Mouse (Mus musculus): Measurements from ENCODE around the gene Dlg1. TPM values are rescaled to one million over a fixed set of nuclear protein-coding genes. Genes with fewer than 3 reads are reported as not detected.

The Dlg1 gene
- total and polyA plus RNA-seq, 2 experiments from 2014 or later: 7.5 to 17.9 TPM

DNA sequence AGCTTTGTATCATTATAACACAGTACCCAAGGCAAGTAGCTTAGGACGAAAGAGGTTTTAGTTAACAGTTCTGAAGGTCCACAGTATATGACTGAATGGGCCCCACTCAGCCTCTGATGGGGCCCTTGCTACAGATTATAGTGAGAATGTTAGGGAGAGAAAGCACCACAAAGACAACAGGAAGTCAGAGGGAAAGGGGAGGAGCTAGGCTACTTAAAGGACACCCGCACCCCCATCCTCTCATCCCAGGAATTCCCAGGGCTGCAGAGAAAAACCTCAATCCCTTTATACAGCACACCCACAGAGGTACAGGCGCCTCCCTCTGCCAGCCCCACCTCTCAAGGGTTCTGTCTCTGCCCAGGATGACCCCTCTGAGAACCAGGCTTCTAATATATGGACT lies 32.2 kb upstream of the Dlg1 start:
- ATAC-seq (ENCODE audit: insufficient read depth, low read depth) (no peak), DNase-seq (ENCODE audit: low spot score) (no peak)
- Histone ChIP-seq H3K27me3 (ENCODE audit: control insufficient read depth, insufficient read depth, low read length) (no peaks in the 10 kb centered on the region), H3K9me3 (replicated peaks; ENCODE audit: control insufficient read depth, low read length) (no peaks in the 10 kb centered on the region), H3K27ac (ENCODE audit: low read depth) (no peak overlapping the region), H3K4me3 (ENCODE audit: low read depth, low read length) (no peak overlapping the region), H3K4me2 (ENCODE audit: low read depth, low read length) (no peak overlapping the region), H3K9ac (replicated peaks; ENCODE audit: low read depth, low read length) (no peak overlapping the region), H3K36me3 (replicated peaks; ENCODE audit: control insufficient read depth, insufficient read depth, low read length) (no peaks in the 10 kb centered on the region), H3K4me1 (ENCODE audit: control insufficient read depth, insufficient read depth) (no peaks in the 10 kb centered on the region)
- 75% methylated on average over 3 of the region's 3 CpGs for WGBS
- TF ChIP-seq CTCF (IDR thresholded peaks at IDR 0.05; ENCODE audit: low read depth) (no peak), EP300 (IDR thresholded peaks at IDR 0.05; ENCODE audit: low read depth) (no peak)

DNA sequence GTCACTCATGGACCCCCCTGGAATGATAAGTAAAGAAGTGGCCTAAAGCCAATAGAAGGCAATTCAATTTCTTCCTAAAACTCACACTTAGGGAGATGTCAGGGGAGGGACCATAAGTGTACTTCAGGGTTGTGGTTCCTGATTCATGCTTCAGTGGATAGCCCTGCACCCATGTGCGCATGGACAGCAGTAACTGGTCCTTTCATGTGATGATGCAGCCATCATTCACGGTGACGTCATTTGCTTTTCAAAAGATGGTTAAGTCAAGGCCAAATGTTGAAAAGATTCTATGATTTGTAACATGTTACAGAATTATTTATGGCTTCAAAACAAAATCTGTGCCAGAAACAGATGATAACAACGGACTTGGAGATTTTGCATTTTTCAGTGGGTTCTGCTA lies 28.9 kb upstream of the Dlg1 start:
- Histone ChIP-seq H3K36me3 (replicated peaks; ENCODE audit: control insufficient read depth, insufficient read depth, low read length) (no peaks in the 10 kb centered on the region), H3K9me3 (replicated peaks; ENCODE audit: control insufficient read depth, low read length) (no peaks in the 10 kb centered on the region), H3K4me2 (ENCODE audit: low read depth, low read length) (no peak overlapping the region), H3K9ac (replicated peaks; ENCODE audit: low read depth, low read length) (no peak overlapping the region), H3K27ac (ENCODE audit: low read depth) (no peak overlapping the region), H3K27me3 (ENCODE audit: control insufficient read depth, insufficient read depth, low read length) (no peaks in the 10 kb centered on the region), H3K4me1 (ENCODE audit: control insufficient read depth, insufficient read depth) (no peaks in the 10 kb centered on the region), H3K4me3 (ENCODE audit: low read depth, low read length) (no peak overlapping the region)
- TF ChIP-seq CTCF (IDR thresholded peaks at IDR 0.05; ENCODE audit: low read depth) (no peak), EP300 (IDR thresholded peaks at IDR 0.05; ENCODE audit: low read depth) (no peak)
- ATAC-seq (ENCODE audit: insufficient read depth, low read depth) (no peak), DNase-seq (ENCODE audit: low spot score) (no peak)
- WGBS: 93% methylated on average over 4 of the region's 4 CpGs

DNA sequence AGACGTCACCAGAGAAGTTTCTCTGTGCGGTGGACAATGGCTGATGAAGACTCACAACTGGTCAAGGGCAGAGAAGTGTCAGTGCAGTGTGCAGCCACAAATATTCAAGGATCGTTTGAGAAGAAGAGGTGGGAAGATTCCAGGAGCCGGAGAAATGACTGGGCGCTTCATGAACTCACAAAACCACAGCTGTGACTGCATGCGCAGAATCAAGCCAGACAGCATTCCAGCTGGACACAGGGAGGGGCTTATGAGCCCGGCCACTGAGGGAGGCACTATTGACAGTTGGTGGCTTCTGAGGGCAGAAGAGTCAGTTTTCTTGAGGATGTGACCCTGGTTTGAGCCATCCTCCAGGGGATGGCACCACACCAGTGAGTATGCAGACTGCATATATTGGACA lies 24.9 kb upstream of the Dlg1 start:
- Histone ChIP-seq H3K9ac (replicated peaks; ENCODE audit: low read depth, low read length) (no peak overlapping the region), H3K36me3 (replicated peaks; ENCODE audit: control insufficient read depth, insufficient read depth, low read length) (no peaks in the 10 kb centered on the region), H3K27ac (ENCODE audit: low read depth) (no peak overlapping the region), H3K4me3 (ENCODE audit: low read depth, low read length) (no peak overlapping the region), H3K4me2 (ENCODE audit: low read depth, low read length) (peak overlapping the region; percentile 36; the same call in 1 of the 2 replicates), H3K9me3 (replicated peaks; ENCODE audit: control insufficient read depth, low read length) (no peaks in the 10 kb centered on the region), H3K4me1 (ENCODE audit: control insufficient read depth, insufficient read depth) (no peaks in the 10 kb centered on the region), H3K27me3 (ENCODE audit: control insufficient read depth, insufficient read depth, low read length) (no peaks in the 10 kb centered on the region)
- WGBS: 36% methylated on average over 7 of the region's 7 CpGs
- ATAC-seq (ENCODE audit: insufficient read depth, low read depth) (no peak), DNase-seq (ENCODE audit: low spot score) (peak; percentile 27)
- TF ChIP-seq CTCF (IDR thresholded peaks at IDR 0.05; ENCODE audit: low read depth): no peak
- TF ChIP-seq EP300 (IDR thresholded peaks at IDR 0.05; ENCODE audit: low read depth): no peak

DNA sequence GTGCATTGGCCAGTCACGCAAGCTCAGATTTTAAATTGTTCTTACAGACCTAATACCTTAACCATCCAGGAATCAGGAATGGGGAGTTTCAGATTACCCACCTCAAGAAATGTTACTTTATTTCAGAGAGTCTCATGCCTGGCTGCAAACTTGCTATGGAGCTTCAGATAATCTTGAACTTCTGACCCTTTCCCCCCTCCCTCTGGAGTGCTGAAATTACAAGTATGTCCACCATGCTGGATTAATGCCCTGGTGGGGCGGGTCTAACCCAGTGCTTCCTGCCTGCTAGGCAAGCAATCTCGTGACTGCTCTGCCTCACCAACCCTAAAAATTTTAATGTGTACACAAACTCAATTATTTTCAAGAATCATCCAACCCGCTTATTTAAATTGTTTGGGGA lies 23.3 kb upstream of the Dlg1 start:
- WGBS: 57% methylated on average over 4 of the region's 4 CpGs
- Histone ChIP-seq H3K36me3 (replicated peaks; ENCODE audit: control insufficient read depth, insufficient read depth, low read length) (no peaks in the 10 kb centered on the region), H3K4me1 (ENCODE audit: control insufficient read depth, insufficient read depth) (no peaks in the 10 kb centered on the region), H3K4me3 (ENCODE audit: low read depth, low read length) (no peak overlapping the region), H3K9ac (replicated peaks; ENCODE audit: low read depth, low read length) (no peak overlapping the region), H3K4me2 (ENCODE audit: low read depth, low read length) (no peak overlapping the region), H3K27me3 (ENCODE audit: control insufficient read depth, insufficient read depth, low read length) (no peaks in the 10 kb centered on the region), H3K27ac (ENCODE audit: low read depth) (no peak overlapping the region), H3K9me3 (replicated peaks; ENCODE audit: control insufficient read depth, low read length) (no peaks in the 10 kb centered on the region)
- DNase-seq (ENCODE audit: low spot score): no peak
- TF ChIP-seq EP300 (IDR thresholded peaks at IDR 0.05; ENCODE audit: low read depth): no peak
- TF ChIP-seq CTCF (IDR thresholded peaks at IDR 0.05; ENCODE audit: low read depth): no peak
- ATAC-seq (ENCODE audit: insufficient read depth, low read depth): no peak

DNA sequence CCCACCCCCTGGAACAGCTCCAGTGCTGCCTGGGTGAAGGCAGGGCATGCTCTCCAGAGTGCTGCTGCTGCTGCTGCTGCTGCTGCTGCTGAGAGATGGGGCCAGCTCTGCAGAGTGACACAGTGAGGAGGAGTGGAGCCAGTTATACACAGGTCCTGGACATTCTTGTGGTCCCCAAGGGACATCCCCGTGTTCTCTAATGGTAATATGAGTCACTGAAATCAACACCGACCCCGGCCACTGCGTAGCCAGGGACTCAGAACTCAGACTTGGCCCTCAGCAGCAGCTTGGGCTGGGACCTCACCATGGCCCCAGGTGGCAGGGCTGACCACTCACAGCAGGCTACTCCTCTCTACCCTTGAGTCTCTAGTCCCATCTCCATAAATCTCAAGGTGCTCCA lies 21.5 kb upstream of the Dlg1 start:
- H3K4me2 ChIP-seq (ENCODE audit: low read depth, low read length): no peak overlapping the region
- no peaks in the 10 kb centered on the region for H3K36me3 ChIP-seq (replicated peaks; ENCODE audit: control insufficient read depth, insufficient read depth, low read length)
- H3K4me1 ChIP-seq (ENCODE audit: control insufficient read depth, insufficient read depth): no peaks in the 10 kb centered on the region
- no peak overlapping the region for H3K4me3 ChIP-seq (ENCODE audit: low read depth, low read length)
- no peaks in the 10 kb centered on the region for H3K9me3 ChIP-seq (replicated peaks; ENCODE audit: control insufficient read depth, low read length)
- H3K27ac ChIP-seq (ENCODE audit: low read depth): no peak overlapping the region
- WGBS: 44% methylated on average over 4 of the region's 4 CpGs
- H3K9ac ChIP-seq (replicated peaks; ENCODE audit: low read depth, low read length): no peak overlapping the region
- no peaks in the 10 kb centered on the region for H3K27me3 ChIP-seq (ENCODE audit: control insufficient read depth, insufficient read depth, low read length)
- no peak for ATAC-seq (ENCODE audit: insufficient read depth, low read depth)
- no peak for TF ChIP-seq EP300 (IDR thresholded peaks at IDR 0.05; ENCODE audit: low read depth)
- no peak for TF ChIP-seq CTCF (IDR thresholded peaks at IDR 0.05; ENCODE audit: low read depth)
- no peak for DNase-seq (ENCODE audit: low spot score)

DNA sequence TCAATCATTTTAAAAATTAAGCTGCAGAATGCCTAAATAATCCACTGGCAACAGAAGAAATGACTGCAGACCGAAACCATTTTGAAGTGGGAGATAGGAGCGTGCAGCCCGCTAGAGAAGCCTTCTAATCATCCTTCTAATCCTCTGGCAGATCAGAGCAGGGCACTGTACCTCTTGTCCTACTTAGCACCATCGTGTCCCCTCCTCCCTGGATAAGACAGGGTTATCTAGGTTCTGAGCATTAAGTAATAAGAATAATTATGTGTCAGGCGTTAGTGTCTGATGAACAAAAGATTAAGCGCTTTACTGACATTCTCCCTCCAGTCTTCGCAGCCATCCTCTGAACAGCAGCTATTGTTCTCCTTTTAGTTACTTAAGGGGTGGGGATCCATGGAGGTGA lies 16.0 kb upstream of the Dlg1 start:
- Histone ChIP-seq H3K36me3 (replicated peaks; ENCODE audit: control insufficient read depth, insufficient read depth, low read length) (no peaks in the 10 kb centered on the region), H3K27me3 (ENCODE audit: control insufficient read depth, insufficient read depth, low read length) (no peaks in the 10 kb centered on the region), H3K4me2 (ENCODE audit: low read depth, low read length) (no peak overlapping the region), H3K4me3 (ENCODE audit: low read depth, low read length) (no peak overlapping the region), H3K4me1 (ENCODE audit: control insufficient read depth, insufficient read depth) (peaks cover 10% of the 10 kb centered on the region; the same call in 1 of the 2 replicates), H3K9me3 (replicated peaks; ENCODE audit: control insufficient read depth, low read length) (no peaks in the 10 kb centered on the region), H3K27ac (ENCODE audit: low read depth) (no peak overlapping the region), H3K9ac (replicated peaks; ENCODE audit: low read depth, low read length) (no peak overlapping the region)
- WGBS: 56% methylated on average over 7 of the region's 7 CpGs
- no peak for ATAC-seq (ENCODE audit: insufficient read depth, low read depth)
- TF ChIP-seq EP300 (IDR thresholded peaks at IDR 0.05; ENCODE audit: low read depth) (no peak), CTCF (IDR thresholded peaks at IDR 0.05; ENCODE audit: low read depth) (no peak)
- DNase-seq (ENCODE audit: low spot score): no peak

All from heart, postnatal 0 days (tissue).